Mouse (Mus musculus) hindbrain, embryonic 16.5 days (tissue): ENCODE data around the gene Rpp25l. TPM values are rescaled to one million over a fixed set of nuclear protein-coding genes. Genes with fewer than 3 reads are reported as not detected.
"Not testable (repeated sequence)": the region's sequence is repeated elsewhere in the genome, so short reads cannot be mapped to it uniquely, and the experiment has no call there.

ENCODE experiments used
- ATAC-seq: fragments of 200-750 bp; cut with Nextera tagmentation; 2 replicates; pipeline ENCODE4 v1.8.0; 2017; ENCODE audit warnings: moderate TSS enrichment, moderate library complexity
- H3K27ac ChIP-seq: fragments of 300-500 bp; sonication (generic); 2 replicates; pipeline ENCODE4 v1.5.1; 2014; ENCODE audit warnings: low read depth, mild to moderate bottlenecking, control low read depth, low read length, moderate library complexity
- H3K27me3 ChIP-seq: fragments of 300-500 bp; sonication (generic); replicated peaks from 2 replicates; pipeline ENCODE4 v1.6.1; 2014; ENCODE audit warnings: low read length; ENCODE audit not compliant: control insufficient read depth, insufficient read depth
- H3K36me3 ChIP-seq: fragments of 300-500 bp; sonication (generic); 2 replicates; pipeline ENCODE4 v1.6.1; 2014; ENCODE audit warnings: mild to moderate bottlenecking, low read length, moderate library complexity, mixed read lengths; ENCODE audit not compliant: control insufficient read depth, insufficient read depth
- H3K4me1 ChIP-seq: fragments of 300-500 bp; sonication (generic); 2 replicates; pipeline ENCODE4 v1.6.1; 2014; ENCODE audit warnings: low read depth, low read length; ENCODE audit not compliant: control insufficient read depth, insufficient read depth
- H3K4me2 ChIP-seq: fragments of 300-500 bp; sonication (generic); 2 replicates; pipeline ENCODE4 v1.6.1; 2014; ENCODE audit warnings: mild to moderate bottlenecking, low read length, control low read depth, moderate library complexity
- H3K4me3 ChIP-seq: fragments of 300-500 bp; sonication (generic); 2 replicates; pipeline ENCODE4 v1.5.1; 2014; ENCODE audit warnings: mild to moderate bottlenecking, low read length, control low read depth, moderate library complexity
- H3K9ac ChIP-seq: fragments of 300-500 bp; sonication (generic); 2 replicates; pipeline ENCODE4 v1.6.1; 2014; ENCODE audit warnings: low read depth, mild to moderate bottlenecking, control low read depth, low read length, moderate library complexity
- H3K9me3 ChIP-seq: fragments of 300-500 bp; sonication (generic); 2 replicates; pipeline ENCODE4 v1.6.1; 2014; ENCODE audit warnings: mild to moderate bottlenecking, low read length, moderate library complexity; ENCODE audit not compliant: control insufficient read depth
- WGBS: fragments of 180-500 bp; shearing (Covaris S2); extraction: QIAGEN DNeasy Blood & Tissue Kit; methylation state at CpG from one replicate; pipeline ENCODE4 v1.1.7; 2014; 5-methylcytosine and 5-hydroxymethylcytosine counted together
- polyA plus RNA-seq: library from polyadenylated mRNA; unstranded; fragments of >200 nt; fragmentation: Nextera tagmentation; extraction: Ambion mirVana; gene quantifications from 2 replicates; pipeline ENCODE4 v1.2.1, GENCODE M21; 2015

Gene Rpp25l
- polyA plus RNA-seq, 1 experiment from 2014 or later = 65.2 TPM

- no peaks in the 10 kb centered on the region for H3K27me3 ChIP-seq
- WGBS = 51% methylated on average over 19 of the region's 19 CpGs
- no peak for ATAC-seq
- H3K4me2 ChIP-seq = no peak overlapping the region
- H3K9me3 ChIP-seq = no peaks in the 10 kb centered on the region
- H3K4me1 ChIP-seq = peaks cover 23% of the 10 kb centered on the region
- no peaks in the 10 kb centered on the region for H3K36me3 ChIP-seq
- H3K27ac ChIP-seq = no peak overlapping the region
- no peak overlapping the region for H3K9ac ChIP-seq
- no peak overlapping the region for H3K4me3 ChIP-seq
Measured at GRCm38 (mm10) chr4:41705922-41706754, 7.2 kb downstream of the Rpp25l start.

GRCm38 (mm10) chr4:41704651-41705050, 8.7 kb downstream of the Rpp25l start:
- Histone ChIP-seq H3K27ac (no peak overlapping the region), H3K27me3 (no peaks in the 10 kb centered on the region), H3K4me2 (no peak overlapping the region), H3K4me1 (peaks cover 23% of the 10 kb centered on the region), H3K4me3 (no peak overlapping the region), H3K9ac (no peak overlapping the region), H3K9me3 (no peaks in the 10 kb centered on the region), H3K36me3 (no peaks in the 10 kb centered on the region)
- no peak for ATAC-seq
- WGBS = 5% methylated on average over 5 of the region's 5 CpGs

- not testable (repeated sequence) for H3K4me3 ChIP-seq, H3K27me3 ChIP-seq, H3K9me3 ChIP-seq, H3K27ac ChIP-seq, H3K9ac ChIP-seq, H3K36me3 ChIP-seq, H3K4me2 ChIP-seq, ATAC-seq
- peaks cover 12% of the 10 kb centered on the region for H3K4me1 ChIP-seq
- WGBS = 63% methylated on average over 2 of the region's 2 CpGs
Measured at GRCm38 (mm10) chr4:41702226-41702625, 11.1 kb downstream of the Rpp25l start.

DNA sequence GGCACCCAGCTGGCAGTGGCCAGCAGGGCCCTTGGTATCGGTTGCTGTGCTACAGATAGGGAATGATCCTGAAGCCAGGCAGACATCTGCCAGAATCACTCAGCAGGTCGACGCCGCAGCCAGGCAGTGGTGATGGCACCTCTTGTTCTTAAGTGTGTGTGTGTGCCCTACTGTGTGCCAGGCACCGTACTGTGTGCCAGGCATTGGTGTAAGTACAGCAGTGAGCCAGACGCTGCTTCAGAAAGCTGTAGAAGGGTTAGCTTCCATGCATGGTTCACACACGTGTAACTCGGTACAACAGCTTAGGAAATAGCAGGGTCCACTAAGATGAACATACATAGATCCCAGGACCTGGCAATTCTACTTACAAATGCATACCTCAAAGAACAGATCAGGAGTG, 13.1 kb downstream of the Rpp25l start:
- not testable (repeated sequence) for ATAC-seq, H3K27me3 ChIP-seq, H3K9ac ChIP-seq, H3K4me1 ChIP-seq, H3K27ac ChIP-seq, H3K4me2 ChIP-seq, H3K36me3 ChIP-seq, H3K4me3 ChIP-seq, H3K9me3 ChIP-seq
- WGBS = 75% methylated on average over 1 of the region's 8 CpGs

- H3K4me2 ChIP-seq, ATAC-seq, H3K9me3 ChIP-seq, H3K4me3 ChIP-seq, H3K9ac ChIP-seq, H3K4me1 ChIP-seq, H3K27ac ChIP-seq, H3K27me3 ChIP-seq, H3K36me3 ChIP-seq: not testable (repeated sequence)
- 85% methylated on average over 9 of the region's 10 CpGs for WGBS
Measured at GRCm38 (mm10) chr4:41699783-41700182, 13.6 kb downstream of the Rpp25l start, which contains the start of gene Il11ra1. TSS of gene Il11ra1 (plus strand) at chr4:41699989.

DNA sequence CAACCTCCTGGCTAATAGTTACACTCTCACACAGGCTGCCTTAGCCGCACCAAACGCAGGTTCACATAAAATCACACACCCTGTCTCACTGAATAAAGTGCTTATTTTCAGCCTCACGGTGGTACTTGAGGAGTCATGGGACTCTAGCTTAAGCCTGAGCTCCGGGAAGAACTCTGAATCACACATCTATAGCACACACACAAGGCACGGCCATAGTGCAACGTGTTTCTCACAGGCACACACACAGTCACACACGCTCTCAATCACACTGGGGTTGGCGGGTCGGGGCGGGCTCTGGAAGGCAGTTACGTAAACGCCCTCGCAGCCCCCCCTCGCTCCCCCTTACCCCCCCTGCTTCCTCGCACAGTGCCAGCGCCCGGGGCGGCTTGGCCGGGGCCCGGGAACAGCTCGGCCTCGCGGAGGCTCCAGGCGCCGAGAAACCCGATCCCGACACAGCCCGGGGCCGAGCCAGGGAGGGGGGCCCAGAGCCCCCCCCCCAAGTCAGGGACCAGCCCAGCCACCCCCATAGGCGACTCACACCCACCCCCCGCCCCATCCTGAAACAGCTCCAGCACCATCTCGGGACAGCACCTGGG, 14.8 kb downstream of the Rpp25l start:
- WGBS = 7% methylated on average over 16 of the region's 32 CpGs
- ATAC-seq, H3K9ac ChIP-seq, H3K4me1 ChIP-seq, H3K9me3 ChIP-seq, H3K27me3 ChIP-seq, H3K36me3 ChIP-seq, H3K4me3 ChIP-seq, H3K27ac ChIP-seq: not testable (repeated sequence)
- H3K4me2 ChIP-seq = peak overlapping the region; percentile 29

DNA sequence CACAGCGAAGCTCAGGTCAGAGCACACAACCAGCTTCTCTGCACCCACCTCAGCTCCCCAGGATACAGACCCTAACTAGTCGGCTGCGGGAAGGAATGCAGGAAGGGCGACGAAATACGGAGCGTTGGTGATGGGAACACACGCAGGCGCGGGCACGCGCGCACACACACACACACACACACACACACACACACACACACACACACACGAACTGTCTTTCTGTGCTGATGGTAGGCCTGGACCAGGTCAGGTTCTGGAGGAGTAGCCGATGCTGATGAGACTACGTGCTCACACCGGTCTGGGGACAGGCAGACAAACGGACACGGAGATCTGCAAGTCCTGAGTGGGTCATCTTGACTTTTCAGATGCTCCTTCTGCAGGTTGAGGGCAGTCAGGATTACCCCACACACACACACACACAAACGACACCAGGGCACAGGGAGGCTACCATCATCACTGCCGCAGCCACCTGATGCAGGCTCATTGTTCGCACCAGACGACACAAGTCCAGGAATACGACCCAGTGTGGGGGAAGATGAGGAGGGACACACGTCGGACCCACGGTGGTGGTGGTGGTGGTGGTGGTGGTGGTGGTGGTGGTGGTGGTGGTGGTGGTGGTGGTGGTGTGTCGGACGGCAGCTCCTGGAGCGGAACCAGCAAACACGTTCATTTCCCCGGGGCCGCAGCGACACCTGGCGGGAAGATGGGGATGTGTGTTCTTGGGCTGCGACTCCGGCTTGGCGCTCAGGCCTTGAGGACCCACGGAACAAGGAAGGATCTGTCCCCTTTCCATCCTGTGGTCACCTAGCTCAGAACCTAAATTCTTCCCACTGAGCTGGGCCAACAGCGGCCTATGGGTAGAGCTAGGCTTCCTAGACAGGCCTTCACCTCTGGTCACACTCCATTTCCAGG, 16.1 kb downstream of the Rpp25l start, which contains the start of gene Cntfr:
Gene Cntfr, minus strand, starts transcription at position 160 of the 912 bp plus-strand sequence.
- H3K36me3 ChIP-seq, H3K27ac ChIP-seq, H3K9me3 ChIP-seq, ATAC-seq, H3K27me3 ChIP-seq, H3K4me3 ChIP-seq, H3K9ac ChIP-seq, H3K4me1 ChIP-seq: not testable (repeated sequence)
- peak within 1 kb of the TSS; percentile 39 for H3K4me2 ChIP-seq
- 15% methylated on average over 32 of the region's 40 CpGs for WGBS

DNA sequence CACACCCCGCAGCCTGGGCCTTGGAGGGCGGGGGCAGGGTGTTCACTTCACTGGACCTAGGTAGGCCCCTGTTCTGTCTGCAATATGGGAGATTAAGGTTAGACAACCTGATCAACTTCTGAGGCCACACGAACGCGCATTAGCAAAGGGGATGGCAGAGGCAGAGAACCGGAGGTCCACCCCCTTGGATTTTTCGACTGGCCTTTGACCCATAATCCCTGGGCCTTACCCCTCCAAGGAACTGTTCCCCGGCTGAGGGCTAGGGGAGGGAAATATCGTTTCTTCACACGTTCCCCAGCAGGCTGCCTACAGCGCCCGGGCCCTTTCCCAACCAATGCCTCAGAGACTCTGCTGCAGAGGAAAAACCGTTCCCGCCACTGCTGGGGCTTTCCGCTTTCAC, 16.9 kb downstream of the Rpp25l start:
- H3K27me3 ChIP-seq, H3K4me2 ChIP-seq, H3K36me3 ChIP-seq, H3K4me1 ChIP-seq, H3K9me3 ChIP-seq, H3K27ac ChIP-seq, ATAC-seq, H3K9ac ChIP-seq, H3K4me3 ChIP-seq: not testable (repeated sequence)
- 10% methylated on average over 12 of the region's 15 CpGs for WGBS

DNA sequence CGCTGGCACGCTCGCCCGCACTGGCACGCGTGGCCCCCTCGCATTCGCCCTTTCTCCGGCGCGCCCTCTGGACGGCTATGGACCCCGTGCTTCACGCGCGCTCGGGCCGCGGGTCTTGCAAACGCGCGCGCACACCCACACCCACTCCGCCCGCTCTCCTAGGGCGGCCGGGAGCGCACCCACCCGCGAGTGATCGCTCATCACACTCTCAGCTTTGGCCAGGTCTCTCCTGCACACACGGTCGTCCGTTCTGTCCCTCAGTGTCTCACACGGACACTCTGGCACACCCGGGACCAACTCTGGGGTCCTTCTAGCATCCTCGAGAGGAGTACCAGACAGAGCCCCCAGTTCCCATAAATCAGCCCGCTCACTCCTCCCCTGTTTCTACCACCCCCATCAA, 17.5 kb downstream of the Rpp25l start:
- H3K36me3 ChIP-seq, H3K9ac ChIP-seq, ATAC-seq, H3K27ac ChIP-seq, H3K27me3 ChIP-seq, H3K4me1 ChIP-seq, H3K9me3 ChIP-seq: not testable (repeated sequence)
- Histone ChIP-seq H3K4me2 (peak overlapping the region; percentile 39), H3K4me3 (peak overlapping the region; percentile 20; the same call in 1 of the 2 replicates)
- WGBS = 1% methylated on average over 9 of the region's 38 CpGs
